Mouse (Mus musculus) stomach, embryonic 14.5 days (tissue): ENCODE data around the gene Lrrc75a. TPM values are rescaled to one million over a fixed set of nuclear protein-coding genes. Genes with fewer than 3 reads are reported as not detected.
A peak's percentile ranks its signal among the peaks of the same experiment; 100 is the strongest.

Experiments used
- ATAC-seq: fragments of 200-750 bp; cut with Nextera tagmentation; 2 replicates; pipeline ENCODE4 v1.8.0; 2017; ENCODE audit warnings: low read depth, moderate TSS enrichment; ENCODE audit not compliant: insufficient number of reproducible peaks, insufficient read depth, low FRiP score
- H3K27ac ChIP-seq: fragments of 300-500 bp; sonication (generic); 2 replicates; pipeline ENCODE4 v1.5.1; 2014; ENCODE audit warnings: mild to moderate bottlenecking, low read length, moderate library complexity, mixed read lengths
- H3K27me3 ChIP-seq: fragments of 300-500 bp; sonication (generic); 2 replicates; pipeline ENCODE4 v1.6.1; 2014; ENCODE audit warnings: low read length, control low read depth, mixed read lengths; ENCODE audit not compliant: control insufficient read depth, insufficient read depth
- H3K36me3 ChIP-seq: fragments of 300-500 bp; sonication (generic); 2 replicates; pipeline ENCODE4 v1.6.1; 2014; ENCODE audit warnings: mild to moderate bottlenecking, control low read depth, low read length, moderate library complexity, mixed read lengths; ENCODE audit not compliant: control insufficient read depth, insufficient read depth
- H3K4me1 ChIP-seq: fragments of 300-500 bp; sonication (generic); 2 replicates; pipeline ENCODE4 v1.6.1; 2014; ENCODE audit warnings: low read length, control low read depth, mixed read lengths; ENCODE audit not compliant: control insufficient read depth, insufficient read depth
- H3K4me2 ChIP-seq: fragments of 300-500 bp; sonication (generic); replicated peaks from 2 replicates; pipeline ENCODE4 v1.6.1; 2014; ENCODE audit warnings: low read depth, low read length, control low read depth
- H3K4me3 ChIP-seq: fragments of 300-500 bp; sonication (generic); 2 replicates; pipeline ENCODE4 v1.5.1; 2014; ENCODE audit warnings: low read depth, low read length, control low read depth
- H3K9ac ChIP-seq: fragments of 300-500 bp; sonication (generic); replicated peaks from 2 replicates; pipeline ENCODE4 v1.6.1; 2014; ENCODE audit warnings: low read depth, mild to moderate bottlenecking, control low read depth, low read length, moderate library complexity, mixed read lengths
- H3K9me3 ChIP-seq: fragments of 300-500 bp; sonication (generic); 2 replicates; pipeline ENCODE4 v1.6.1; 2016; ENCODE audit warnings: low read depth, low read length, control low read depth; ENCODE audit not compliant: control insufficient read depth
- WGBS: fragments of 180-500 bp; shearing (Covaris S2); extraction: QIAGEN DNeasy Blood & Tissue Kit; methylation state at CpG from one replicate; pipeline ENCODE4 v1.1.7; 2014; 5-methylcytosine and 5-hydroxymethylcytosine counted together
- polyA plus RNA-seq: library from polyadenylated mRNA; unstranded; fragments of >200 nt; fragmentation: Nextera tagmentation; extraction: Ambion mirVana; gene quantifications from 2 replicates; pipeline ENCODE4 v1.2.1, GENCODE M21; 2014

Gene Lrrc75a
- polyA plus RNA-seq, 1 experiment from 2014 or later: 9.0 TPM

DNA sequence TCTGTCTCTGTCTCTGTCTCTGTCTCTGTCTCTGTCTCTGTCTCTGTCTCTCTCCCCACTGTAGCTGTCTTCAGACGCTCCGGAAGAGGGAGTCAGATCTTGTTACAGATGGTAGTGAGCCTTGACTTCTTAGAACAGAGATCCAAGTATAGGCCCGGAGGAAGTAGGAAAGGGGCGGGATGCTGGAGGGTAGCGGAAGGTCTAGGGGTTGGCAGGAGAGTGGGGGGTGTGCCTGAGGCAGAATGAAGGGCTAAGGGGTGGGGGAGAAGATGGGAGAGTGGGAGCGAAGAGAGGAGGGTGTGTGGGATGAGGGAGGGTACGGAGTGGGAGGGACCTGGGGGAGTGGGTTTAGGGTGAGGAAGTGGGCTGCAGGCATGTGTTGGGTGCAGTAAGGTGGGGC lies 82.6 kb downstream of the Lrrc75a start:
- Histone ChIP-seq H3K27ac (no peak overlapping the region), H3K4me1 (no peaks in the 10 kb centered on the region), H3K9ac (no peak overlapping the region), H3K9me3 (no peaks in the 10 kb centered on the region), H3K36me3 (no peaks in the 10 kb centered on the region), H3K4me2 (no peak overlapping the region), H3K27me3 (no peaks in the 10 kb centered on the region), H3K4me3 (no peak overlapping the region)
- 59% methylated on average over 7 of the region's 7 CpGs for WGBS
- ATAC-seq: no peak

DNA sequence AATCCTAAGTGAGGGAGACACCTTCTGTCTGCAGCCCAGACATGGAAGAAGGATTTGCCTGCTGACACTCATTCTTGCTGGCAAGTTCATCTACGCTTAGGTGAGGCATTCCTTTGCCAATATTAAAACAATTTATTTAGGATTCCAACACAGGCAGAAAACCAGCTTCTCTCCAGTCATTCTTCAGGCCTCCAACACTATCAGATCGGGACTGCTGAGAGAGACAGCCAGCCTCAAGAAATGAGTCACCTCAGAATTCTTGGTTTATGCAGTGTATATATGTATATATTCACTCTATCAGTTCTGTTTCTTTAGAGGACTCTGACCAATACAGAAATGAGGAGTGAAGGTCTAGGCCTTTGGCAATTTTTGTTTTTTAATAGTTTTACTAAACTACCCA lies 84.7 kb downstream of the Lrrc75a start:
- ATAC-seq: no peak

DNA sequence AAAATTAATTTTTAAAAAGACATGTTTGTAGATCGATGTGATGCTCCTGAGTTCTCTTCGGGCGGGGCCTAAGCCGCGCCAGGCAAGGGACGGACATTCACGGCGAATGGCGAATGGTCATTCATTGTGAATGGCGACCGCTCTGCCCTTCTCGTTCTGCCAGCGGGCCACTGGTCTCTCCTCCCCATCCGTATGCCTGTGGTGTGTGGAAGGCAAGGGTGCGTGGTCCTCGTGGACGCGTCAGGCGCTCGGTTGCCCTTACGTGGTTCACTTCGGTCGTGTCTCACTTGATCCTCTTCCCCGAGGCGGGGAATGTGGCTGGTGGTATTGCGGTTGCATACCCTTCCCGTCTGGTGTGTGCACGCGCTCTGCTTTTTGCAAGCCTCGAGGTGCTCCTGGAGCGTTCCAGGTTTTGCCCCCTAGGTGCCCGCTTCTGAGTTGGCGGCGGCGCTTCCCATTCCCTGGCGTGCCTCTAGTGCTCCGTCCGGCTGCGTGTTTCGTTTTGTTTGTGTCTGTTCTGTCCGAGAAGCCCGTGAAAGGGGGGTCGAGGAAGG lies 87.8 kb downstream of the Lrrc75a start:
- Histone ChIP-seq H3K9me3 (no peaks in the 10 kb centered on the region), H3K4me3 (peak overlapping the region; percentile 27), H3K4me1 (no peaks in the 10 kb centered on the region), H3K4me2 (peak overlapping the region; percentile 57), H3K36me3 (no peaks in the 10 kb centered on the region), H3K27ac (no peak overlapping the region), H3K27me3 (no peaks in the 10 kb centered on the region), H3K9ac (no peak overlapping the region)
- WGBS: 32% methylated on average over 43 of the region's 43 CpGs
- no peak for ATAC-seq

More for the DNA sequence above, 84.7 kb downstream of the Lrrc75a start:
- no peaks in the 10 kb centered on the region for H3K9me3 ChIP-seq
- no peak overlapping the region for H3K4me2 ChIP-seq
- 74% methylated on average over 2 of the region's 2 CpGs for WGBS
- H3K36me3 ChIP-seq: no peaks in the 10 kb centered on the region
- no peak overlapping the region for H3K4me3 ChIP-seq
- no peaks in the 10 kb centered on the region for H3K27me3 ChIP-seq
- no peak overlapping the region for H3K9ac ChIP-seq
- H3K4me1 ChIP-seq: no peaks in the 10 kb centered on the region
- H3K27ac ChIP-seq: no peak overlapping the region

DNA sequence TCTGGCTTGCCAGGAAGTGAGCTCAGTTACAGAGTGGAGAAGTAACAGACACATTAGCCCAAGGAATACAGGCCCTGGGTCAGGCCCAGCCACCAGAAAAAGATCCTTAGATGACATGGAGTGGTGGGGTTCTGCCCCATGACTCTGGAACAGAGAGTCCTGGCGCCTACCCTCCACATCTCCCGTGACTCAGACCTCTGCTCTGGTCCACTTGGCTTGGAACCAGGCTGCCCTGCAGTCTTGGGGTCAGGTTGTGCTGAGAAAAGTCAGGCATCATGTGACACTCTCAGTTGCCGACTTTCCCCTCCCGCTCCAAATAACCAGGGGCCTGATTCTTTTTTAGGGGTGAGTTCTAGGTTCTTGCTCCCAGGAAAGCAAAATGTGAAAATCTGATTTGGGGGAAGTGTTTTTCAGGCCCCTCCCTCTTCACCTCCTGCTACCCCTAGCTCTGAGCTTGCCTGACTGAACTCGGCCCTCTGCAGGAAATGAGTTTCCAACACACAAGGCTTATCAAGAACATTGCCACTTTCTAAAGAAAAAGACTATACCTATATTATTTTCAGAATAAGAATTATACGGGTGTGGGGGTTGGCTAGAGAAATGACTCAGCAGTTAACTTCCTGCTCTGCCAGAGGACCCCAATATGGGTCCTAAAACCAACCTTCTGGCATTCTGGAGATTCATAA lies 89.2 kb downstream of the Lrrc75a start:
- H3K4me2 ChIP-seq: no peak overlapping the region
- H3K9me3 ChIP-seq: no peaks in the 10 kb centered on the region
- no peaks in the 10 kb centered on the region for H3K27me3 ChIP-seq
- peaks cover 9% of the 10 kb centered on the region; the same call in 1 of the 2 replicates for H3K4me1 ChIP-seq
- WGBS: 53% methylated on average over 6 of the region's 6 CpGs
- H3K9ac ChIP-seq: no peak overlapping the region
- ATAC-seq: no peak
- H3K27ac ChIP-seq: no peak overlapping the region
- no peak overlapping the region for H3K4me3 ChIP-seq
- peaks cover 6% of the 10 kb centered on the region; the same call in 1 of the 2 replicates for H3K36me3 ChIP-seq

- H3K9me3 ChIP-seq: no peaks in the 10 kb centered on the region
- peaks cover 16% of the 10 kb centered on the region; the same call in 1 of the 2 replicates for H3K36me3 ChIP-seq
- H3K27me3 ChIP-seq: no peaks in the 10 kb centered on the region
- peaks cover 14% of the 10 kb centered on the region; the same call in 1 of the 2 replicates for H3K4me1 ChIP-seq
- H3K4me3 ChIP-seq: no peak overlapping the region
- 42% methylated on average over 2 of the region's 2 CpGs for WGBS
- H3K9ac ChIP-seq: no peak overlapping the region
- H3K27ac ChIP-seq: no peak overlapping the region
- ATAC-seq: no peak
- H3K4me2 ChIP-seq: no peak overlapping the region
These were observed 90.2 kb downstream of the Lrrc75a start for GRCm38 (mm10) chr11:62558152-62558551.

DNA sequence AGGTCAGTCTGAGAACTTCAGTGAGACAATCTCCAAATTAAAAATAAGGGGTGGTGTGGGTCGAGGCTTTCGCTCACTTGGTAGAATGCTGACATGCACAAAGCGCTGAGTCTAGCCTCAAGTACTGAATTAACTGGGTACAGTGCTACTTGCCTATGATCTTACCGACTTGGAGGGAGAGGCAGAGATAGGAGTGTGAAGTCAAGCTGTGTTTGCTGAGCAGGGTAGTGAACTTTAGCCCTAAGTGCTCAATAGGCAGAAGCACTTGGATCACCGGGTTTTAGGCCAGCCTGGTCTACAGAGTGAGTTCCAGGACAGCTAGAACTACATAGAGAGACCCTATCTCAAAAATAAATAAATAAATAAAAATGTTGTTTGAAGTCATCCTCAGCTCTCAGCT lies 91.1 kb downstream of the Lrrc75a start:
- Histone ChIP-seq H3K4me1 (peaks cover 14% of the 10 kb centered on the region; the same call in 1 of the 2 replicates), H3K9me3 (no peaks in the 10 kb centered on the region), H3K4me2 (no peak overlapping the region), H3K27ac (no peak overlapping the region), H3K36me3 (peaks cover 17% of the 10 kb centered on the region; the same call in 1 of the 2 replicates), H3K9ac (no peak overlapping the region), H3K4me3 (no peak overlapping the region), H3K27me3 (no peaks in the 10 kb centered on the region)
- no peak for ATAC-seq
- WGBS: 55% methylated on average over 5 of the region's 5 CpGs

DNA sequence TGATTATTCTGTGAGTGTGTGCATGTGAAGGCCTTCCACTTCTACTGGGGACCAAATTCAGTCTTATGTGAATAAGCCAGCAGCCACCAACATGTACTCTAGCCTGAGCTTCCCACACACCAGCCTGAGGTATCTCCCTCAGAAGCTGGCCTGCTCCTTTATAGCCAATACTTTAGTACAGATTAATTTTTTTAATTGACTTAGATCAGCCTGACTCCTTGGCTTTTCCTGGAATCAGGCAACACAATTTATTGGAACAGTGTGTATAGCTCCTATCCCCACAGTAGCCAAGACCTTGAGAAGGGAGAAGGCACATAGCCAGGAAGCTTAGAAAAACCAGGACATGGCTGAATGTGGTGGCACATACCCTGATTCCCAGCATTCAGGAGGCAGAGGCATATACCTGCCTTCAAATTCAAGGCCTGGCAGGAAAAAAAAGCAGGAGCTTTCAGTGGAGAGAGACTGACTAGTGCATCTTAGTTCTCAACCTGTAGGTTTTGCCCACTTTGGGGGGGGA lies 92.4 kb downstream of the Lrrc75a start:
- H3K9ac ChIP-seq: no peak overlapping the region
- H3K4me1 ChIP-seq: peaks cover 14% of the 10 kb centered on the region; the same call in 1 of the 2 replicates
- no peak overlapping the region for H3K4me3 ChIP-seq
- peaks cover 17% of the 10 kb centered on the region; the same call in 1 of the 2 replicates for H3K36me3 ChIP-seq
- no peaks in the 10 kb centered on the region for H3K9me3 ChIP-seq
- no peak for ATAC-seq
- H3K27ac ChIP-seq: no peak overlapping the region
- H3K4me2 ChIP-seq: no peak overlapping the region
- H3K27me3 ChIP-seq: no peaks in the 10 kb centered on the region

GRCm38 (mm10) chr11:62554934-62555517 lies 93.3 kb downstream of the Lrrc75a start:
- H3K27me3 ChIP-seq: no peaks in the 10 kb centered on the region
- peak overlapping the region; percentile 87; the same call in 1 of the 2 replicates for H3K4me2 ChIP-seq
- ATAC-seq: no peak
- H3K9me3 ChIP-seq: no peaks in the 10 kb centered on the region
- no peak overlapping the region for H3K27ac ChIP-seq
- H3K4me3 ChIP-seq: peak overlapping the region; percentile 46; the same call in 1 of the 2 replicates
- H3K4me1 ChIP-seq: peaks cover 14% of the 10 kb centered on the region; the same call in 1 of the 2 replicates
- H3K36me3 ChIP-seq: peaks cover 17% of the 10 kb centered on the region; the same call in 1 of the 2 replicates
- no peak overlapping the region for H3K9ac ChIP-seq
